Mouse (Mus musculus): Measurements from ENCODE around the gene Nemp1. TPM values are rescaled to one million over a fixed set of nuclear protein-coding genes. Genes with fewer than 3 reads are reported as not detected.
"Not testable (repeated sequence)": the region's sequence is repeated elsewhere in the genome, so short reads cannot be mapped to it uniquely, and the experiment has no call there.

Gene Nemp1
- total and polyA plus RNA-seq, 2 experiments from 2014 or later = 4.5 to 16.0 TPM

DNA sequence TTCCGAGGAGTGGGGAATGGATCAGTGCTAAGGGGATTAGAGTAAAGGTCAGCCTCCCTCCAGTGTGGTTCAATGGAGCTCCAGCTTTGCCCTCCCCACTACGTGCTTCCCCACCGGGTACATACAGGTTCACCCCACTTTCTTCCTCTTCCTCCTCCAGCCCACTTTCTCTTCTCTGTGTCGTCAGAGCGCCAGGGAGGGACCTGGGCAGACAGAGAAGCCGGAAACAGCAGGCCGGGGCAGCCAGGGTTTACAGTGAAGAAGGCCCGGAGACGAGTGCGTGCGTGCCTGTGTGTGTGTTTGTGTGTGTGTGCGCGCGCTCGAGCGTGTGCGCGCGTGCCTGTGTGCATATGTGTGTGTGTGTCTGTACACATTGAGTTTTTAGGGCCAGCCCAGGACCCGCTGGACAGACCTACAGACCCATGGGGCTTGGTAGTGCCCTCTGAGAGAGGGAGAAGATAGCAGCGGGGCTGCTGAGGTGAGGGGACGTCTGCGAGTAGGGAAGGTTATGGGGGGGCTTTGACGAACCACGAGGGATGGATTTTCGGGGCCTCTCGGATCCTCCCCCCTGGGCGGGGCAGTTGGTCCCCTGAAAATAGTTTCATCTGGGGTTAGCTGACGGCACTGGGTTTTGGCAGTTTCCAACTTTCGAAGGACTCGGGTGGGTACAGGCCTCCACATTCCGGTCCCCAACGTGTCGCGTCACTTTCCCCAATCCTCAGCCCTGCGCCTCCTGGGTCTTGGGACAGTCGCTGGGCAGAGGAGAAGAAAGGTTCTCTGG is 23.7 kb upstream of the Nemp1 start, which contains the start of gene Stat6:
Gene Stat6, plus strand, starts transcription at position 215 of the 781 bp plus-strand sequence.
- WGBS = under 1% methylated on average over 37 of the region's 37 CpGs
- Histone ChIP-seq H3K9ac (replicated peaks; ENCODE audit: low read depth, low read length) (peak within 1 kb of the TSS; percentile 84), H3K9me3 (replicated peaks; ENCODE audit: control insufficient read depth, low read length) (no peaks in the 10 kb centered on the region), H3K36me3 (replicated peaks; ENCODE audit: control insufficient read depth, insufficient read depth, low read length) (peaks cover 18% of the 10 kb centered on the region), H3K27me3 (ENCODE audit: control insufficient read depth, insufficient read depth, low read length) (no peaks in the 10 kb centered on the region), H3K4me3 (ENCODE audit: low read depth, low read length) (peak within 1 kb of the TSS; percentile 64), H3K4me1 (ENCODE audit: control insufficient read depth, insufficient read depth) (peaks cover 10% of the 10 kb centered on the region), H3K4me2 (ENCODE audit: low read depth, low read length) (peak within 1 kb of the TSS; percentile 75), H3K27ac (ENCODE audit: low read depth) (peak within 1 kb of the TSS; percentile 96)
- no peak for TF ChIP-seq CTCF (IDR thresholded peaks at IDR 0.05; ENCODE audit: low read depth)
- TF ChIP-seq EP300 (IDR thresholded peaks at IDR 0.05; ENCODE audit: low read depth) = 0 out of 2 replicates have a peak, but pooled peaks have one; percentile 64
- peak; percentile 80 for DNase-seq (ENCODE audit: low spot score)
- ATAC-seq (ENCODE audit: insufficient read depth, low read depth) = peak; percentile 71

DNA sequence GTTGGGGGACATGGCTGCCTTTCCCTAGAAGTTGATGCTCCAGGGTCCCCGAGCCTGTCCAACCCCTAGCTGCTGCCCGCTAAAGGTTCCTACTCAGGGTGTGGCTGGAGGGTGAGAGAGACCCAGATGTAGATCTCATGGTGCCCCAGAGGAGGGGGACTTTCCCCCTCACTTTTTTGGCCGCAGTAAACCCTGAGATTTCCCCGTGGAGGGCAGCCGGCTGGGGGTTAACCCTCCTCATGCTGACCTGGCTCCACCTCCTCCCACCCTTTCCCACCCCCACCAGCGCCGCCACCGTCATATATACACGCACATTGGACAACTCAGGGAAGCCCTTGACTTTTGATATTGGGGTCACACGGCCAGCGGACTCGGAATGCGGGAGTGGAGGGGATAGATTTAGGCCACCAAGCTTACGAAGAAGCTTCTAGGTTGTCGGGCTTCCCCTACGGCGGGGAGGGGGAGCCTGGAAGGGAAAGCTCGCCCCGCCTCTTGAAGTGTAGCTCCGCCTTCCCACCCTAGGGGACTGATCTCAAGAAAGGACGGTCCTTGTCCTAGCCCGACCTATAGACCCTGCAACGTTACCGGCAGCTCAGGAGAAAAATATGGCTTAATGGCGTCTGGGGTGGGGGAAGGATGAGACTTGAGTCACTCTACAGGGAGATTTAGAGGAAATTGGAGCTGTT is 23.0 kb upstream of the Nemp1 start:
- Histone ChIP-seq H3K27ac (ENCODE audit: low read depth) (peak overlapping the region; percentile 96), H3K9ac (replicated peaks; ENCODE audit: low read depth, low read length) (peak overlapping the region; percentile 84)

DNA sequence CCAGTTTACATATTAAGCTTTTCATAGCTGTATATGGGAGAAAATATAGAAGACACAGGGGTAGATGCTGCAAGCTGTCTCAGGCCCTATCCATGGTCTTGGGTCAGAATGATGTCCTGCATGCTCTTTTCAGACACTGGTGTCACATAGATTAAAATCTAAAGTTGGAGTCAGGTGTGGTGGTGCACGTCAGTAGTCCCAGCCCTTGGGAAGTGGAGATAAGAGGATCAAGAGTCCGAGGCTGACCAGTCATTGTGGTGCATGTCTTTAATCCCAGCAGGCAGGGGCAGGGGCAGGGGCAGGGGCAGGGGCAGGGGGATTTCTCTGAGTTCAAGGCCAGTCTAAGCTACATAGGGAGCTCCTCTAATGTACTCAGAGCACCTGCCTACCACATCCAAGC is 20.9 kb upstream of the Nemp1 start:
- no peaks in the 10 kb centered on the region for H3K9me3 ChIP-seq (replicated peaks; ENCODE audit: control insufficient read depth, low read length)
- H3K27me3 ChIP-seq (ENCODE audit: control insufficient read depth, insufficient read depth, low read length) = no peaks in the 10 kb centered on the region
- TF ChIP-seq CTCF (IDR thresholded peaks at IDR 0.05; ENCODE audit: low read depth) = no peak
- DNase-seq (ENCODE audit: low spot score) = no peak
- no peak overlapping the region for H3K27ac ChIP-seq (ENCODE audit: low read depth)
- H3K9ac ChIP-seq (replicated peaks; ENCODE audit: low read depth, low read length) = no peak overlapping the region
- H3K36me3 ChIP-seq (replicated peaks; ENCODE audit: control insufficient read depth, insufficient read depth, low read length) = peaks cover 38% of the 10 kb centered on the region
- peaks cover 10% of the 10 kb centered on the region for H3K4me1 ChIP-seq (ENCODE audit: control insufficient read depth, insufficient read depth)
- ATAC-seq (ENCODE audit: insufficient read depth, low read depth) = no peak
- WGBS = 64% methylated on average over 2 of the region's 2 CpGs
- no peak overlapping the region for H3K4me2 ChIP-seq (ENCODE audit: low read depth, low read length)
- no peak overlapping the region for H3K4me3 ChIP-seq (ENCODE audit: low read depth, low read length)

More for the DNA sequence above, 23.0 kb upstream of the Nemp1 start:
- H3K27me3 ChIP-seq (ENCODE audit: control insufficient read depth, insufficient read depth, low read length) = no peaks in the 10 kb centered on the region
- DNase-seq (ENCODE audit: low spot score) (peak; percentile 82), ATAC-seq (ENCODE audit: insufficient read depth, low read depth) (peak; percentile 59)
- WGBS = under 1% methylated on average over 25 of the region's 25 CpGs
- peaks cover 10% of the 10 kb centered on the region for H3K4me1 ChIP-seq (ENCODE audit: control insufficient read depth, insufficient read depth)
- TF ChIP-seq EP300 (IDR thresholded peaks at IDR 0.05; ENCODE audit: low read depth) (no peak), CTCF (IDR thresholded peaks at IDR 0.05; ENCODE audit: low read depth) (no peak)
- peaks cover 25% of the 10 kb centered on the region for H3K36me3 ChIP-seq (replicated peaks; ENCODE audit: control insufficient read depth, insufficient read depth, low read length)
- peak overlapping the region; percentile 75 for H3K4me2 ChIP-seq (ENCODE audit: low read depth, low read length)
- H3K9me3 ChIP-seq (replicated peaks; ENCODE audit: control insufficient read depth, low read length) = no peaks in the 10 kb centered on the region
- H3K4me3 ChIP-seq (ENCODE audit: low read depth, low read length) = peak overlapping the region; percentile 64

GRCm38 (mm10) chr10:127652906-127653638 is 13.6 kb upstream of the Nemp1 start:
- Histone ChIP-seq H3K36me3 (replicated peaks; ENCODE audit: control insufficient read depth, insufficient read depth, low read length) (peaks cover 82% of the 10 kb centered on the region), H3K4me3 (ENCODE audit: low read depth, low read length) (no peak overlapping the region), H3K4me2 (ENCODE audit: low read depth, low read length) (no peak overlapping the region), H3K4me1 (ENCODE audit: control insufficient read depth, insufficient read depth) (no peaks in the 10 kb centered on the region), H3K9ac (replicated peaks; ENCODE audit: low read depth, low read length) (no peak overlapping the region), H3K9me3 (replicated peaks; ENCODE audit: control insufficient read depth, low read length) (no peaks in the 10 kb centered on the region), H3K27me3 (ENCODE audit: control insufficient read depth, insufficient read depth, low read length) (no peaks in the 10 kb centered on the region), H3K27ac (ENCODE audit: low read depth) (no peak overlapping the region)
- no peak for TF ChIP-seq EP300 (IDR thresholded peaks at IDR 0.05; ENCODE audit: low read depth)
- no peak for TF ChIP-seq CTCF (IDR thresholded peaks at IDR 0.05; ENCODE audit: low read depth)
- DNase-seq (ENCODE audit: low spot score) (no peak), ATAC-seq (ENCODE audit: insufficient read depth, low read depth) (no peak)
- 56% methylated on average over 21 of the region's 21 CpGs for WGBS

GRCm38 (mm10) chr10:127654970-127655579 is 11.6 kb upstream of the Nemp1 start:
- H3K27me3 ChIP-seq (ENCODE audit: control insufficient read depth, insufficient read depth, low read length) = no peaks in the 10 kb centered on the region
- no peaks in the 10 kb centered on the region for H3K4me1 ChIP-seq (ENCODE audit: control insufficient read depth, insufficient read depth)
- no peak overlapping the region for H3K27ac ChIP-seq (ENCODE audit: low read depth)
- 76% methylated on average over 16 of the region's 16 CpGs for WGBS
- ATAC-seq (ENCODE audit: insufficient read depth, low read depth) (no peak), DNase-seq (ENCODE audit: low spot score) (no peak)
- TF ChIP-seq CTCF (IDR thresholded peaks at IDR 0.05; ENCODE audit: low read depth) = no peak
- no peak for TF ChIP-seq EP300 (IDR thresholded peaks at IDR 0.05; ENCODE audit: low read depth)
- H3K9ac ChIP-seq (replicated peaks; ENCODE audit: low read depth, low read length) = no peak overlapping the region
- no peak overlapping the region for H3K4me2 ChIP-seq (ENCODE audit: low read depth, low read length)
- H3K9me3 ChIP-seq (replicated peaks; ENCODE audit: control insufficient read depth, low read length) = no peaks in the 10 kb centered on the region
- no peak overlapping the region for H3K4me3 ChIP-seq (ENCODE audit: low read depth, low read length)
- H3K36me3 ChIP-seq (replicated peaks; ENCODE audit: control insufficient read depth, insufficient read depth, low read length) = peaks cover 76% of the 10 kb centered on the region

DNA sequence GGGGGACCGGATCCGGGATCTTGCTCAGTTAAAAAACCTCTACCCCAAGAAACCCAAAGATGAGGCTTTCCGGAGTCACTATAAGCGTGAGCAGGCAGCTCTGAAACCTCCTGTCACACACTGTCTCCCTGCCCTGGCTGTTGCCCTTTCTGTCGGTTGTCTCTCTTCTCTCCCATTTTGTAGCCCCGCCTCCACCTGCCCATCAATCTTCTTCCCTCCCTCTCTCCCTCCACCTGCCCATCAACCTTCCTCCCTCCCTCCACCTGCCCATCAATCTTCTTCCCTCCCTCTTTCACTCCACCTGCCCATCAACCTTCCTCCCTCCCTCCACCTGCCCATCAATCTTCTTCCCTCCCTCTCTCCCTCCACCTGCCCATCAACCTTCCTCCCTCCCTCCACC is 9.1 kb upstream of the Nemp1 start:
- not testable (repeated sequence) for H3K9me3 ChIP-seq (replicated peaks; ENCODE audit: control insufficient read depth, low read length); DNase-seq (ENCODE audit: low spot score); ATAC-seq (ENCODE audit: insufficient read depth, low read depth); H3K9ac ChIP-seq (replicated peaks; ENCODE audit: low read depth, low read length); H3K4me3 ChIP-seq (ENCODE audit: low read depth, low read length); H3K27ac ChIP-seq (ENCODE audit: low read depth); H3K4me2 ChIP-seq (ENCODE audit: low read depth, low read length); H3K27me3 ChIP-seq (ENCODE audit: control insufficient read depth, insufficient read depth, low read length)
- 73% methylated on average over 6 of the region's 6 CpGs for WGBS
- H3K36me3 ChIP-seq (replicated peaks; ENCODE audit: control insufficient read depth, insufficient read depth, low read length) = peaks cover 64% of the 10 kb centered on the region
- peaks cover 12% of the 10 kb centered on the region for H3K4me1 ChIP-seq (ENCODE audit: control insufficient read depth, insufficient read depth)
